Mouse (Mus musculus): ENCODE results near the gene Myo3b. TPM values are rescaled to one million over a fixed set of nuclear protein-coding genes. Genes with fewer than 3 reads are reported as not detected.
"Not testable (repeated sequence)": the region's sequence is repeated elsewhere in the genome, so short reads cannot be mapped to it uniquely, and the experiment has no call there.

The Myo3b gene
- polyA plus RNA-seq (2016; fragmentation: Nextera tagmentation; extraction: Ambion mirVana): 0.04 and 0.08 TPM in 2 replicates

DNA sequence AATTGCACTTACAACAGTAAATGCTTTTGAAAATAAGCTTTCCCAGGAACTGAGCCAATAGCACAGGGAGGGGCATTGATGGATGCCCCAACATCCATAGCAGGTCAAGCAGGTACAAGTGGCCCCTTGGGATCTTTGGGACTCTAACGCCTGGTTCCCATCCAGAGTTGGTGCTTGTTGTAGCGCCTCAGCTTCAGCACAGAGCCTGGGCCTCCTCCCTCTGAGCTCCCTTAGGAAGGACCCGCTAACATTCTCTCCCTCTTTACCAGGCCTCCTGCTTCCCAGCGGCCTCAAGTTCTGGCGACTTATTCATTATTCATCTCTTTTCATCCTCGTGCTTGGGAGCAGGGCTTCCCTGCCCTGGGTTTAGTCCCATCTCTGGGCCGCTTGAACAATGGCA lies at the start of gene Myo3b:
Gene Myo3b, plus strand, starts transcription at position 375 of the 400 bp plus-strand sequence.
- 24% methylated on average over 7 of the region's 7 CpGs for whole genome bisulfite sequencing
- Histone ChIP-seq H3K4me3 (no peak within 1 kb of the TSS), H3K4me1 (peaks cover 8% of the 10 kb centered on the region), H3K27ac (replicated peaks) (0 out of 2 replicates have a peak within 1 kb of the TSS, but pooled peaks have one; percentile 30), H3K9me3 (no peaks in the 10 kb centered on the region), H3K27me3 (replicated peaks; ENCODE audit: low read depth, poor library complexity, severe bottlenecking) (no peaks in the 10 kb centered on the region), H3K36me3 (replicated peaks) (no peaks in the 10 kb centered on the region)
- DNase-seq (ENCODE audit: low spot score): no peak

DNA sequence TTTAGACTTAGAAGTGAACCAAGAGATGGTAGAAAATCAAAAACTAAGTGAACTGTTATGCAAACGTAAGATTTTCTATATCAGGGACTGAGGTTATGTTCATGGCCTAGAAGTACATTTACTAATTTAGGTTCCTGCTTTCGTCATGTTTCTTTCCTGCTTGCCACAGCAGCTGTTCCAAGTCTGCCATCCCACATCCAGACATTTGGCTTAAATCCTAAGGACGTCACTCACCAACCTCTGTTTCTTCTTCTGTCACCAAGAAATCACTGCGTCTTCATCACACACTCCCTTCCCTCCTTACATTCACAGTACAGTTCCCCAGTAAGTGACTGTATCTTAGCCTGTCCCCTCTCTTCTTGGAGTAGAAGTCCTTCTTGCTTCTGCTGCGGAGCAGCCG lies 49.7 kb upstream of the Myo3b start:
- WGBS: 94% methylated on average over 6 of the region's 6 CpGs
- Histone ChIP-seq H3K9me3 (no peaks in the 10 kb centered on the region), H3K4me1 (no peaks in the 10 kb centered on the region), H3K4me3 (no peak overlapping the region), H3K27ac (replicated peaks) (no peak overlapping the region), H3K27me3 (replicated peaks; ENCODE audit: low read depth, poor library complexity, severe bottlenecking) (no peaks in the 10 kb centered on the region), H3K36me3 (replicated peaks) (peaks cover 63% of the 10 kb centered on the region)
- no peak for DNase-seq (ENCODE audit: low spot score)

DNA sequence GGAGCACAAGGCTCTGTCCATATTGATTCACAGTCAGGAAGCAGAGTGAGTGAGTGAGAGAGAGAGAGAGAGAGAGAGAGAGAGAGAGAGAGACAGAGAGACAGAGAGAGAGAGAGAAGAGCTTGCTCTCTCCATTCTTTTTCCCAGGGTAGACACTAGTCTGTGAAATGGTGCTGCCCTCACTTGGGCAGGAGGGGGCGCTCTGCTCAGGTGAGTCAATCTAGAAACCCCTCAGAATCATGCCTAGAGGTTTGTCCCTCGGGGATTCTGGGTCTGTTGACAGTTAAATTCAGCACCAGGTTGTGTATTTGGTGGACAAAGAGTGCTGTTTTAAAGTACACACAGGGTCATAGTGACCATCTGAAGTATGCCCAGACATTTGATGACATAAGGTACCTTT lies 48.3 kb upstream of the Myo3b start:
- no peak overlapping the region for H3K27ac ChIP-seq (replicated peaks)
- H3K4me3 ChIP-seq: no peak overlapping the region
- H3K9me3 ChIP-seq: no peaks in the 10 kb centered on the region
- WGBS: 46% methylated on average over 2 of the region's 2 CpGs
- no peaks in the 10 kb centered on the region for H3K4me1 ChIP-seq
- H3K36me3 ChIP-seq (replicated peaks): peaks cover 64% of the 10 kb centered on the region
- no peaks in the 10 kb centered on the region for H3K27me3 ChIP-seq (replicated peaks; ENCODE audit: low read depth, poor library complexity, severe bottlenecking)
- DNase-seq (ENCODE audit: low spot score): no peak

DNA sequence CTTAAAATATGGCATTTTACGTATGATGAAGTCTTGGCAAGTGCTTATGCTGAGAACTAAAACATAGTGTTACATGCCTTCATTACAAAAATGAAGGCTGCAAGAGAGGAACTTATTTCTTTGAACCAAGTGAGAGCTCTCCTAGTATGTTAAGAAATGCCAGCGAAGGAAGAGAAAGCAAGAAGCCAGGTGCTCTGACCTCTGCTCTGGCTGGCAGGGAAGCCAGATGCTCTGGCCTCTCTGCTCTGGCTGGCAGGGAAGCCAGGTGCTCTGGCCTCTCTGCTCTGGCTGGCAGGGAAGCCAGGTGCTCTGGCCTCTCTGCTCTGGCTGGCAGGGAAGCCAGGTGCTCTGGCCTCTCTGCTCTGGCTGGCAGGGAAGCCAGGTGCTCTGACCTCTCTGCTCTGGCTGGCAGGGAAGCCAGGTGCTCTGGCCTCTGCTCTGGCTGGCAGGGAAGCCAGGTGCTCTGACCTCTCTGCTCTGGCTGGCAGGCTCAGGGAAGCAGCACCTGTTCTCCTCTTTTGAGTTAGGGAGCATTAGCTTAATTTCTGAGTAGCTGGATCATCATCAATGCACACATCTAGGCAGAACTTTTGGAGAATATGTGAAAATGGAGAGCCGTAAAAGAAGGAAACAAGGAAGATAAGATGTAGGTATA lies 44.7 kb upstream of the Myo3b start:
- peaks cover 77% of the 10 kb centered on the region for H3K36me3 ChIP-seq (replicated peaks)
- not testable (repeated sequence) for H3K27me3 ChIP-seq (replicated peaks; ENCODE audit: low read depth, poor library complexity, severe bottlenecking); H3K9me3 ChIP-seq; H3K27ac ChIP-seq (replicated peaks); DNase-seq (ENCODE audit: low spot score); H3K4me3 ChIP-seq; H3K4me1 ChIP-seq
- 87% methylated on average over 3 of the region's 3 CpGs for WGBS

DNA sequence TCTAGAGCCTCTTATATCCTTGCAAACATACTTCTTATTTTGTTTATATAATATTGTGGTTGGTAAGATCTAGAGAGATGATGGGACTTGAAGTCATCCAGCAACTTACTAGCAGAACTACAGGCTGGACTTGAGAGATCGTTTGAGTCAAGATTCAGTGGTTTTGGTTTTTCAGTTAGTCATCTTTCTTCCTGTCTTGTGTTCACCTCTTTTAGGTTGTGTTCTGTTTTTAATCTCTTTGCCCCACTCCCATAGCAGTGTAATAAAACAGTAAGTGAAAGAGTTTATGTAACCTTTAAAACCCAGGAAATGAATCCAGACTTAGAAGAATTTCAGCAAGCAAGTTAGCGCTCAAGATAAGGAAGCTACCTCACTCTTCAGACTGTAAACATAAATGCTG lies 44.1 kb upstream of the Myo3b start:
- no peak for DNase-seq (ENCODE audit: low spot score)
- WGBS: 88% methylated on average over 2 of the region's 2 CpGs
- Histone ChIP-seq H3K9me3 (no peaks in the 10 kb centered on the region), H3K27ac (replicated peaks) (no peak overlapping the region), H3K4me3 (no peak overlapping the region), H3K4me1 (no peaks in the 10 kb centered on the region), H3K27me3 (replicated peaks; ENCODE audit: low read depth, poor library complexity, severe bottlenecking) (no peaks in the 10 kb centered on the region), H3K36me3 (replicated peaks) (peaks cover 71% of the 10 kb centered on the region)

DNA sequence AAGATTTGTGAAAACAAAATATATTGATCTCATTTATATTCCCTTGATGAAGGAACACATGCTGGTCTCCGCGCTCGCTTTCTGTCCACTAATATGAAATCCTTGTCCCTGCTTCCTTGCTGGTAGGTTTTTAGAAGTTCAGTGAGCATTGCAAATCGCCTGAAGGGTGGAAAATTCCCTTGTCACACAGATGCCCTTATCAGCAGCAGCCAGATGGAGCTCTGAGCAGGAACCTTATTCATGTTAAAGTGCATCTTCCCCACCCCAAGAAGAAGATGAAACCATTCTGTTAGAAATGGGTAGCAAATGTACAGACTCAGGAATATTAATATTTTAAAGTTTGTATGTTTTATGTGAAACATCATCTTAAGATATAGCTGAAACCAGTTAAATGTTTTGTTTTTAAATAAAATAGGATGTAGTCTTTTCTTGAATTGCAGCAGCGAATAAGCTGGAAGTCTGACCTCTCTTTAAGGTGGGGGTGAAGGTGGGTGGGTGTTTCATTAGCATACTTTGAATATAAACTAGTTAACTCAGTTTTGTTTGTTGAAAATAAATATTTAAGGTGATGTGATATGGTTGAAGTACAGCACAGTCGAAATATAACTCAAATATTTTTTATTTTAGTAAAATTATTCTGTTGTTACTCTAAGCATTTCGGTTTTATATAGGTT lies 39.7 kb upstream of the Myo3b start:
- WGBS: 90% methylated on average over 7 of the region's 7 CpGs
- H3K4me1 ChIP-seq: no peaks in the 10 kb centered on the region
- no peak for DNase-seq (ENCODE audit: low spot score)
- peaks cover 62% of the 10 kb centered on the region for H3K36me3 ChIP-seq (replicated peaks)
- no peak overlapping the region for H3K27ac ChIP-seq (replicated peaks)
- H3K27me3 ChIP-seq (replicated peaks; ENCODE audit: low read depth, poor library complexity, severe bottlenecking): no peaks in the 10 kb centered on the region
- H3K9me3 ChIP-seq: no peaks in the 10 kb centered on the region
- H3K4me3 ChIP-seq: no peak overlapping the region

DNA sequence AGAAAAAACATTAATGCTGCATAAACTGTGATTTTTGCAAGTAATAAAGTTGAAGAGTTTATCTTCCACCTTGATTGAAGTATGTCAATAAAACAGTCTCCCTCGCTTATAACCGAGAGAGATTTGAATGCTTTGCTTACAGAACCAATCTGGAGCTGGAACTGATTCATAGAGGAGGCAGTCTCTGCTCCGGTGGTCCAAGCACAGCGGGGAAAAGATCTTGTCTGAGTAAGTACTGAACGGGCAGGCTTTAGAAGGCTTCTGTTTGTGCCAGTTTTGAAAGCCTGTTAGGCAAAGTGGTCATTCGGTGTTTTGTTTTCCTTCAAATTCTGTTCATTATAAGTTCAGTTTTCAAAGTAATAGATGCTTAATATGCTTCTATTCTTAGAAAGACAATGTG lies 38.6 kb upstream of the Myo3b start:
- no peak for DNase-seq (ENCODE audit: low spot score)
- H3K4me3 ChIP-seq: no peak overlapping the region
- WGBS: 92% methylated on average over 6 of the region's 6 CpGs

DNA sequence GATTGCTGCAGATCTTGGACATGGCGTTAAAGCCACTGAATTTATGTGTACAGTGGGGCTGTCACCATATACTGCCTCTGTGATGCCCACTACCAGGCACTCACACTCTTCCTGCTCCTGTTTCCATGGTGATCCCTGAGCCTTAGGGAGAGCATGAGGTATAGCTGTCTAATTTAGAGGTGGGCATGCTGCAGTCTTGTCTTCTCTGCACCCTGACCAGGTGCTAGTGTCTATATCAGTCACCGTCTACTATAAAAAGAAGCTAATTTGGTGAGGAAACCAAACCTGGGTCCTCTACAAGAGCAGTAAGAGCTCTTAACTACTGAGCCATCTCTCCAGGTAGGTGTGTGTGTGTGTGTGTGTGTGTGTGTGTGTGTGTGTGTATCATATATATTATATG lies 32.4 kb upstream of the Myo3b start:
- DNase-seq (ENCODE audit: low spot score): no peak
- Histone ChIP-seq H3K27ac (replicated peaks) (no peak overlapping the region), H3K36me3 (replicated peaks) (peaks cover 52% of the 10 kb centered on the region), H3K9me3 (no peaks in the 10 kb centered on the region), H3K27me3 (replicated peaks; ENCODE audit: low read depth, poor library complexity, severe bottlenecking) (no peaks in the 10 kb centered on the region), H3K4me3 (no peak overlapping the region), H3K4me1 (no peaks in the 10 kb centered on the region)
- WGBS: 88% methylated on average over 2 of the region's 2 CpGs

More for the DNA sequence above, 38.6 kb upstream of the Myo3b start:
- no peaks in the 10 kb centered on the region for H3K27me3 ChIP-seq (replicated peaks; ENCODE audit: low read depth, poor library complexity, severe bottlenecking)
- H3K36me3 ChIP-seq (replicated peaks): peaks cover 59% of the 10 kb centered on the region
- no peaks in the 10 kb centered on the region for H3K9me3 ChIP-seq
- H3K27ac ChIP-seq (replicated peaks): no peak overlapping the region
- no peaks in the 10 kb centered on the region for H3K4me1 ChIP-seq

DNA sequence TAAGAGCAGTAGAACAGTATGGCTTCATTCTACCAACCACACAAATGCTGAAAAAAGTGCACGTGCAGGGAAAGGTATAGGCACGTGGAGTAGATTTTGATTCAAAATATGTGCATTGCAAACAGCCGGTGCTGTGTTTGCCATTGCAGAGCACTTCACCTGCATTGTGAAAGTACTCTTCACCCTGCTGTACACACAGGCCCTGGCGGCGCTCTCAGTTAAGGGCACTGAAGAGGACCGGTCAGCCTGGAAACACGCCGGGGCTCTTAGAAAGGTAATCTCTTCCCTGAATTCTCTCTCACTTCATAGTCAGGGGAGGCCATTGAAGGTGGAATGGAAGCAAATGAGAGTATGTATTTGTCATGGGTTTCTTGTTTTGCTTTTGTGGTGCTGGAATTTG lies 26.0 kb upstream of the Myo3b start:
- H3K4me1 ChIP-seq: no peaks in the 10 kb centered on the region

DNA sequence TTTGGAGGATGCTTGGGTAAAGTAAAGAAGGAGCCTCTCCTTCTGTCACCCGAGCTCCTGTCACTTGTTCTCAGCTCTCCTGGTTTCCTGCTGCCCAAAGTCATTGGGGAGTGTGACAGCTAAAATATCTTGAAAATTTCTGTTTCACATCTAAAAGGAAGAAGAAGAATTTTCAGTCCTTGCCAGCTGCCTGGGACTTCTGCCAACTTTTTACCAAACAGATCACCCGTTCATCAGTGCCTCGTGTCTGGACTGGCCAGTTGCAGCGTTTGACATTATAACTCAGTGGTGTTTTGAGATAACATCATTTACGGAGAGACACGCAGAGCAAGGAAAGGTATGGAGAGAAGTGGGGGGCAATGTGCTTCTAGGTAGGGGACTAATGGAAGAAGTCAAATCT lies 20.7 kb upstream of the Myo3b start:
- 95% methylated on average over 6 of the region's 6 CpGs for WGBS
- DNase-seq (ENCODE audit: low spot score): no peak
- Histone ChIP-seq H3K36me3 (replicated peaks) (peaks cover 79% of the 10 kb centered on the region), H3K27ac (replicated peaks) (no peak overlapping the region), H3K4me3 (no peak overlapping the region), H3K4me1 (no peaks in the 10 kb centered on the region), H3K27me3 (replicated peaks; ENCODE audit: low read depth, poor library complexity, severe bottlenecking) (no peaks in the 10 kb centered on the region), H3K9me3 (no peaks in the 10 kb centered on the region)

More for the DNA sequence above, 26.0 kb upstream of the Myo3b start:
- H3K4me3 ChIP-seq: no peak overlapping the region
- H3K27me3 ChIP-seq (replicated peaks; ENCODE audit: low read depth, poor library complexity, severe bottlenecking): no peaks in the 10 kb centered on the region
- 94% methylated on average over 8 of the region's 8 CpGs for WGBS
- DNase-seq (ENCODE audit: low spot score): no peak
- H3K27ac ChIP-seq (replicated peaks): no peak overlapping the region
- H3K9me3 ChIP-seq: no peaks in the 10 kb centered on the region
- peaks cover 68% of the 10 kb centered on the region for H3K36me3 ChIP-seq (replicated peaks)

DNA sequence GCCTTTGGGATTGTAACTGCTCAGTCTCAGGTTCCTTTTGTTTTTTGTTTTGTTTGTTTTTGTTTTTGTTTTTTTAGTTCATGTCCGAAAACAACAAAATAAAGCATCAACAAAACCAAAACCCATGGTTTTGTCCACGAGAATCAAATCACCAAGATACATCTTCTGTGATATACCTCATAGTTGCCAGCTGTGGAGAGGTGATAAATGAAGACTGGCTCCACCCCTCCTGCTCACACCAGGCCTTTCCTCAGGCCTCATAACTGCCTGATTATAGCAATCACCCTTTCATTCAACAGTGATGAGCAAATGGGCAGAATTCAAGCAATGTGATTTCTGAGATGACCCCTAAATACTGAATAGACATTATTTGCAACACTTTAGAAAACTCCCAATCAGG lies 14.5 kb upstream of the Myo3b start:
- Histone ChIP-seq H3K4me3 (no peak overlapping the region), H3K36me3 (replicated peaks) (peaks cover 40% of the 10 kb centered on the region), H3K4me1 (no peaks in the 10 kb centered on the region), H3K9me3 (no peaks in the 10 kb centered on the region; the same call in 1 of the 2 replicates), H3K27ac (replicated peaks) (no peak overlapping the region), H3K27me3 (replicated peaks; ENCODE audit: low read depth, poor library complexity, severe bottlenecking) (no peaks in the 10 kb centered on the region)
- DNase-seq (ENCODE audit: low spot score): no peak
- WGBS: 93% methylated on average over 2 of the region's 2 CpGs

DNA sequence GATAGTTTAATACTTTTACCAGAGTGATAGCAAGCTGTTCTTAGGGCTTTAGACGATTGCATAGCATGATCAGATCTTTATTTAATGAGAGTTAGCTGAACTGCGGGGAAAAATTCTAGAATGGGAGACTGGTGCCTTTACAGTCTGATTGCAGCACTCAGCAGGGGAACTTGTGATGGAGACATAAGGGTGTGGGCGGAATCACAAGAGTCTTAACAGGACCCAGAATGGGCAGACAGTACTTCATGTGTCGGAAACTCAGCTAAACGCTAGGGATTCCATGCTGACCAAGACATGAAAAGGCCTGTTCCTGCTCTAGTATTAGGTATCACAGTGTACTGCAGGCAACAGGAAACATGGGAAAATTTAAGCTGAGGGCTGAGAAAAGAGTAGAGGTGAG lies 13.2 kb upstream of the Myo3b start:
- H3K9me3 ChIP-seq: no peaks in the 10 kb centered on the region; the same call in 1 of the 2 replicates
- 95% methylated on average over 5 of the region's 5 CpGs for WGBS

DNA sequence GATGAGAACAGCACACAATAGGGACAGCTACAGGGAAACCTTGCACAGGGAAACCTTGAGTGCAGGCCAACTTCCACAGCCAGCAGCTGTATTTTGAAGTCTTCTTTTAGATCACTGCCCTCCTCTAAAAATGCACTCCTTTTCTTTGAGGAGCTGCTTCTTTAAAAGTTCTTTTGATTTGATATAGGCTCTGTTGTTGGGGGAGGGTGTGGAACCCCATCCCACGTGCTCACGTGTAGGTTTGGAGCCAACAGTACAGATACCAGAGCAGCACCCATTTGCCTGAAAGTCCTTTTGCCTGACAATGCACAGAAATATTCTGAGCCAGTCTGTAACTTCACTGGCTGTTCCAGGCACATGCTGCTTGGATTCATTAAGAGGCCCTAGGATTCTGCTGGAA lies 7.5 kb upstream of the Myo3b start:
- no peaks in the 10 kb centered on the region; the same call in 1 of the 2 replicates for H3K9me3 ChIP-seq
- H3K4me1 ChIP-seq: no peaks in the 10 kb centered on the region
- no peak for DNase-seq (ENCODE audit: low spot score)
- H3K27me3 ChIP-seq (replicated peaks; ENCODE audit: low read depth, poor library complexity, severe bottlenecking): no peaks in the 10 kb centered on the region
- H3K36me3 ChIP-seq (replicated peaks): no peaks in the 10 kb centered on the region; the same call in 1 of the 2 replicates
- no peak overlapping the region for H3K27ac ChIP-seq (replicated peaks)
- no peak overlapping the region for H3K4me3 ChIP-seq
- WGBS: 82% methylated on average over 2 of the region's 2 CpGs

More for the DNA sequence above, 13.2 kb upstream of the Myo3b start:
- DNase-seq (ENCODE audit: low spot score): no peak
- Histone ChIP-seq H3K4me3 (no peak overlapping the region), H3K27me3 (replicated peaks; ENCODE audit: low read depth, poor library complexity, severe bottlenecking) (no peaks in the 10 kb centered on the region), H3K27ac (replicated peaks) (no peak overlapping the region), H3K36me3 (replicated peaks) (peaks cover 31% of the 10 kb centered on the region), H3K4me1 (no peaks in the 10 kb centered on the region)

All from embryonic facial prominence, embryonic 10.5 days (tissue).